25 mouse cellular contexts compared by ENCODE assay signal in the genomic region with DNA sequence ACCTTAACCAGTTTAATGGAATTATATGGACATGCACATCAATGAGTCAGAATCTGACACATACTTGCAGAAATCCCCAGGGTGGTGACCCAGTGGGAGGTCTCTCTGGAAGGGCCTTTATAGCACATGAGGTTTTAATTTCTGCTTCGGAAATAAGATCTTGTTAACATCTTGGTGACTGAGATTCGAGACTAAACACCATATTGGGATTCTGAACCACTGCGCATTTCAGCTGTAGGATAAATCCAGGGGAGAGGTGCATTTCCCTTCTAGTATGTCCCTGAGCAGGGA. TPM values are rescaled to one million over a fixed set of nuclear protein-coding genes. Genes with fewer than 3 reads are reported as not detected.
DNase-seq lines count a peak whose midpoint lies in the region; ATAC-seq and TF ChIP-seq lines count a peak whose summit lies in the region.
"Had no signal": no experiment of that assay in that cellular context is flagged by ENCODE, and none has a peak within 500 bp of the region (broad histone marks: within the 10 kb centered on the region; RNA-seq: fewer than 3 reads in every experiment).

No protein-coding gene starts in this region.

- no peaks in the 10 kb centered on the region; the same call in 1 of the 2 replicates for H3K9me3 ChIP-seq in heart, postnatal 0 days (replicated peaks; ENCODE audit: control insufficient read depth, low read length)
- H3K9me3 ChIP-seq in midbrain, embryonic 15.5 days = no peaks in the 10 kb centered on the region
- no peaks in the 10 kb centered on the region for H3K9me3 ChIP-seq in kidney, embryonic 14.5 days (ENCODE audit: control insufficient read depth, low read length)
- H3K9me3 ChIP-seq: hindbrain, embryonic 10.5 days; stomach, embryonic 15.5 days had no signal

- 0 out of 2 replicates have a peak overlapping the region, but pooled peaks have one; percentile 41 for H3K9ac ChIP-seq in heart, postnatal 0 days (replicated peaks; ENCODE audit: low read depth, low read length)
- H3K9ac ChIP-seq in heart, adult 2 months (ENCODE audit: low read depth, low read length) = no peak overlapping the region
- no peak overlapping the region for H3K9ac ChIP-seq in midbrain, embryonic 15.5 days
- H3K9ac ChIP-seq in kidney, embryonic 14.5 days (ENCODE audit: low read depth, low read length) = no peak overlapping the region
- H3K9ac ChIP-seq: forebrain, postnatal 0 days; liver, embryonic 14.5 days; stomach, embryonic 15.5 days had no signal

- H3K4me1 ChIP-seq in heart, postnatal 0 days (ENCODE audit: control insufficient read depth, insufficient read depth) = no peaks in the 10 kb centered on the region
- H3K4me1 ChIP-seq in heart, adult 2 months (ENCODE audit: control insufficient read depth, insufficient read depth, low read length) = no peaks in the 10 kb centered on the region
- no peaks in the 10 kb centered on the region for H3K4me1 ChIP-seq in brown adipose tissue, adult 24 weeks (ENCODE audit: control insufficient read depth, insufficient read depth, insufficient read length, low read length)
- H3K4me1 ChIP-seq in midbrain, embryonic 15.5 days = no peaks in the 10 kb centered on the region
- H3K4me1 ChIP-seq in kidney, embryonic 14.5 days (ENCODE audit: control insufficient read depth, insufficient read depth, low read length) = no peaks in the 10 kb centered on the region
- H3K4me1 ChIP-seq: hindbrain, embryonic 10.5 days; stomach, embryonic 15.5 days had no signal

- H3K4me3 ChIP-seq in heart, postnatal 0 days (ENCODE audit: low read depth, low read length) = peak overlapping the region; percentile 47; the same call in 1 of the 2 replicates
- H3K4me3 ChIP-seq in heart, adult 2 months = no peak overlapping the region
- H3K4me3 ChIP-seq in brown adipose tissue, adult 24 weeks (ENCODE audit: insufficient read depth, low read depth, low read length) = no peak overlapping the region
- H3K4me3 ChIP-seq in midbrain, embryonic 15.5 days = no peak overlapping the region
- H3K4me3 ChIP-seq in kidney, embryonic 14.5 days (ENCODE audit: low read length) = no peak overlapping the region
- H3K4me3 ChIP-seq: hindbrain, embryonic 10.5 days; stomach, embryonic 15.5 days had no signal

- H3K79me2 ChIP-seq in heart, adult 2 months (replicated peaks; ENCODE audit: control insufficient read depth, insufficient read depth, low read length) = no peaks in the 10 kb centered on the region

- peak overlapping the region; percentile 57; the same call in 1 of the 2 replicates for H3K4me2 ChIP-seq in heart, postnatal 0 days (ENCODE audit: low read depth, low read length)
- H3K4me2 ChIP-seq in midbrain, embryonic 15.5 days = no peak overlapping the region
- no peak overlapping the region for H3K4me2 ChIP-seq in kidney, embryonic 14.5 days (replicated peaks; ENCODE audit: low read depth, low read length)
- H3K4me2 ChIP-seq: stomach, embryonic 15.5 days had no signal

- 88% methylated on average over 3 of the region's 3 CpGs for WGBS in heart, postnatal 0 days
- 68% methylated on average over 3 of the region's 3 CpGs for WGBS in heart, adult 2 months
- 78% methylated on average over 3 of the region's 3 CpGs for WGBS in midbrain, embryonic 15.5 days
- 69% methylated on average over 3 of the region's 3 CpGs for WGBS in kidney, embryonic 14.5 days

- DNase-seq in heart, postnatal 0 days (ENCODE audit: low spot score) = no peak
- DNase-seq in heart, adult 2 months = no peak
- DNase-seq in hindlimb bud, embryonic 11.5 days (ENCODE audit: extremely low spot score, low read depth, low spot score) = peak; percentile 28
- DNase-seq: adrenal gland, postnatal 10 days; cerebellum, adult 2 months; forebrain, postnatal 0 days; gastrocnemius, postnatal 10 days; kidney, adult 8-10 months; right cerebral cortex, adult 18-20 months; spleen, adult 18-20 months; thymus, adult 2 months had no signal

- ATAC-seq in heart, postnatal 0 days (ENCODE audit: insufficient read depth, low read depth) = no peak
- no peak for ATAC-seq in midbrain, embryonic 15.5 days (replicated peaks)
- no peak for ATAC-seq in kidney, embryonic 14.5 days (ENCODE audit: low FRiP score, low TSS enrichment)
- ATAC-seq in megakaryocyte progenitor cell, adult 5-6 weeks (replicated peaks; ENCODE audit: poor library complexity) = no peak
- ATAC-seq: forebrain, postnatal 0 days; inflammation-experienced regulatory T-cells, adult 6 months had no signal

- H3K27ac ChIP-seq in heart, postnatal 0 days (ENCODE audit: low read depth) = peak overlapping the region; percentile 98; the same call in 1 of the 2 replicates
- no peak overlapping the region; the same call in 1 of the 2 replicates for H3K27ac ChIP-seq in heart, adult 2 months
- peak overlapping the region; percentile 24; the same call in 1 of the 2 replicates for H3K27ac ChIP-seq in brown adipose tissue, adult 24 weeks (replicated peaks; ENCODE audit: low read depth, low read length)
- no peak overlapping the region for H3K27ac ChIP-seq in midbrain, embryonic 15.5 days
- no peak overlapping the region for H3K27ac ChIP-seq in kidney, embryonic 14.5 days (ENCODE audit: low read depth, low read length)
- H3K27ac ChIP-seq: hindbrain, embryonic 10.5 days; liver, embryonic 14.5 days; stomach, embryonic 15.5 days had no signal

- intact Hi-C loops in heart, adult 2 months (cut with DNase I) = no loop called here

- H3K27me3 ChIP-seq in heart, postnatal 0 days (ENCODE audit: control insufficient read depth, insufficient read depth, low read length) = no peaks in the 10 kb centered on the region
- H3K27me3 ChIP-seq in heart, adult 2 months (ENCODE audit: control insufficient read depth, insufficient read depth, low read length) = no peaks in the 10 kb centered on the region
- no peaks in the 10 kb centered on the region for H3K27me3 ChIP-seq in midbrain, embryonic 15.5 days (replicated peaks)
- H3K27me3 ChIP-seq in kidney, embryonic 14.5 days (ENCODE audit: control insufficient read depth, insufficient read depth, low read length) = no peaks in the 10 kb centered on the region
- H3K27me3 ChIP-seq: stomach, embryonic 15.5 days had no signal

- no peak for TF ChIP-seq CTCF in heart, postnatal 0 days (IDR thresholded peaks at IDR 0.05; ENCODE audit: low read depth)
- no peak for TF ChIP-seq CTCF in heart, adult 2 months (IDR thresholded peaks at IDR 0.05)

- no peak for TF ChIP-seq POLR2A in heart, adult 2 months (IDR thresholded peaks at IDR 0.05; ENCODE audit: insufficient read depth, low read depth, low read length)

- TF ChIP-seq EP300 in heart, postnatal 0 days (IDR thresholded peaks at IDR 0.05; ENCODE audit: low read depth) = no peak
- TF ChIP-seq EP300 in heart, adult 2 months (IDR thresholded peaks at IDR 0.05; ENCODE audit: insufficient read depth, low read depth, low read length) = no peak

- peaks cover 15% of the 10 kb centered on the region; the same call in 1 of the 2 replicates for H3K36me3 ChIP-seq in heart, postnatal 0 days (replicated peaks; ENCODE audit: control insufficient read depth, insufficient read depth, low read length)
- H3K36me3 ChIP-seq in heart, adult 2 months (ENCODE audit: control insufficient read depth, insufficient read depth, low read length) = peaks cover 7% of the 10 kb centered on the region
- no peaks in the 10 kb centered on the region; the same call in 1 of the 2 replicates for H3K36me3 ChIP-seq in midbrain, embryonic 15.5 days (replicated peaks)
- no peaks in the 10 kb centered on the region for H3K36me3 ChIP-seq in kidney, embryonic 14.5 days (ENCODE audit: control insufficient read depth, insufficient read depth, low read length)
- H3K36me3 ChIP-seq: hindbrain, embryonic 10.5 days; stomach, embryonic 15.5 days had no signal

RNA-seq across cellular contexts. Expression of gene Gm10097, which starts 1.9 kb away (rescaled TPM):
- total RNA-seq in heart, postnatal 0 days (2014; rRNA removed; ENCODE audit: low replicate concordance) = 0.15 and 0.88 TPM in 2 replicates
- polyA plus RNA-seq in heart, postnatal 0 days (2015; fragmentation: Nextera tagmentation; extraction: Ambion mirVana) = 1.1 and 1.2 TPM in 2 replicates
- total RNA-seq in heart, adult 2 months (2021) = under 1 TPM; 0.16 to 0.61 TPM
- polyA plus RNA-seq in heart, adult 2 months (2012; rRNA removed) = 0.12 and 0.70 TPM in 2 replicates
- not detected in 2 replicates for polyA plus RNA-seq in brown adipose tissue, adult 24 weeks (2012; ENCODE audit: insufficient read depth, insufficient read length, missing spikeins)
- 0.10 and 0.17 TPM in 2 replicates for polyA plus RNA-seq in midbrain, embryonic 15.5 days (2015; fragmentation: Nextera tagmentation; extraction: Ambion mirVana)
- 0.11 and 0.22 TPM in 2 replicates for polyA plus RNA-seq in kidney, embryonic 14.5 days (2014; fragmentation: Nextera tagmentation; extraction: Ambion mirVana)
- total RNA-seq in megakaryocyte progenitor cell, adult 5-6 weeks (2015) = not detected in 2 replicates
- 0.04 TPM in 1 of 2 replicates, not detected in the other for total RNA-seq in megakaryocyte progenitor cell, adult 5-6 weeks (2017)
- total RNA-seq: left cerebral cortex, postnatal 36 days; MEL; midbrain, postnatal 0 days had no signal
- polyA plus RNA-seq: cerebellum, adult 2 months; cortical plate, adult 2 months; forebrain, postnatal 0 days; large intestine, adult 2 months; neural tube, embryonic 11.5 days; thymus, adult 2 months had no signal

Comparison
In these comparisons a context has a peak if more than half of its experiments do, and no peak if none do; other contexts are left out.
1. H3K27ac ChIP-seq: peak in heart, postnatal 0 days (single experiment) and brown adipose tissue, adult 24 weeks (single experiment); none in heart, adult 2 months (single experiment), midbrain, embryonic 15.5 days (single experiment) and kidney, embryonic 14.5 days (single experiment).